Mouse (Mus musculus) bone marrow, adult 2 months (tissue): ENCODE results near the gene Mpc1. TPM values are rescaled to one million over a fixed set of nuclear protein-coding genes. Genes with fewer than 3 reads are reported as not detected.
A peak's percentile ranks its signal among the peaks of the same experiment; 100 is the strongest.

Experiments
- H3K27ac ChIP-seq: fragments of 200-500 bp; 2 replicates; pipeline ENCODE4 v1.5.1; 2012; ENCODE audit warnings: low read depth, mild to moderate bottlenecking, control low read depth, inconsistent platforms, low read length; ENCODE audit not compliant: control insufficient read depth, poor library complexity, insufficient read depth
- H3K4me1 ChIP-seq: fragments of 200-500 bp; 2 replicates; pipeline ENCODE4 v1.6.1; 2011; ENCODE audit warnings: low read length; ENCODE audit not compliant: control insufficient read depth, insufficient read depth
- H3K4me3 ChIP-seq: fragments of 200-500 bp; replicated peaks from 2 replicates; pipeline ENCODE3; 2011; ENCODE audit warnings: mild to moderate bottlenecking, low read depth, low read length, control low read depth; ENCODE audit not compliant: control insufficient read depth
- CTCF ChIP-seq: fragments of 200-500 bp; IDR thresholded peaks from 2 replicates; pipeline ENCODE4 v1.5.1; 2011; ENCODE audit warnings: low read length, control low read depth; ENCODE audit not compliant: control insufficient read depth, insufficient read depth
- POLR2A ChIP-seq: fragments of 200-500 bp; IDR thresholded peaks from 2 replicates; pipeline ENCODE4 v1.6.1; 2011; ENCODE audit warnings: low read depth, mild to moderate bottlenecking, control low read depth, low read length, borderline replicate concordance; ENCODE audit not compliant: control insufficient read depth
- WGBS: fragments of 180-500 bp; shearing (Covaris S2); methylation state at CpG from one replicate; pipeline ENCODE4 v1.1.7; 2018; 5-methylcytosine and 5-hydroxymethylcytosine counted together
- polyA plus RNA-seq: library from polyadenylated mRNA; stranded (reverse); fragments of >200 nt; gene quantifications from 2 replicates; pipeline ENCODE4 v1.2.4, GENCODE M21; 2011; ENCODE audit warnings: low replicate concordance; ENCODE audit not compliant: missing spikeins, insufficient read depth, insufficient read length

Gene Mpc1
- polyA plus RNA-seq, 1 experiment, result 40.1 TPM

GRCm38 (mm10) chr17:8284254-8284661 lies 1.6 kb downstream of the Mpc1 start:
- Histone ChIP-seq H3K4me1 (no peaks in the 10 kb centered on the region; the same call in 1 of the 2 replicates), H3K4me3 (peak overlapping the region; percentile 86), H3K27ac (peak overlapping the region; percentile 79)
- TF ChIP-seq CTCF, result peak; percentile 12; the same call in 1 of the 2 replicates
- TF ChIP-seq POLR2A, result peak; percentile 40; the same call in 1 of the 2 replicates
- WGBS, result under 1% methylated on average over 32 of the region's 32 CpGs

DNA sequence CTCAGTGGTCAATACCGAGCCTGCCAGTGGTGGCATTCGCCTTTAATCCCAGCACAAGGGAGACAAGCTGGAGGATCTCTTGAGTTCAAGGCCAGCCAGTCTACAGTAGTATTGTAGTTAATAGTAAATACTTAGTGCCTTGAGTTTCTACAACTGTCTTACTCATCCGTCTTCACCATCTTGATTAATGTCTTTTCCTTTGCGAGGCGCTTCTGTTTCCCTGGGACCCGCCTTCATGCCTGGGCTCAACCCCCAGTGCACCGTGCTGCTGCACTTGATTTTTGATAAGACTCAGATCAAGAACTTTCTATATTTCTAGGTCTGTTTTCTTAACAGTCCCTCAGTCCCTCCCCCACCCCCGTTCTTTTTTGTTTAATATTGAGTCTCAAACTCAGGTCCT lies 2.4 kb downstream of the Mpc1 start:
- 36% methylated on average over 8 of the region's 8 CpGs for whole genome bisulfite sequencing
- Histone ChIP-seq H3K4me1 (no peaks in the 10 kb centered on the region; the same call in 1 of the 2 replicates), H3K27ac (no peak overlapping the region), H3K4me3 (peak overlapping the region; percentile 48)
- TF ChIP-seq CTCF, result no peak

DNA sequence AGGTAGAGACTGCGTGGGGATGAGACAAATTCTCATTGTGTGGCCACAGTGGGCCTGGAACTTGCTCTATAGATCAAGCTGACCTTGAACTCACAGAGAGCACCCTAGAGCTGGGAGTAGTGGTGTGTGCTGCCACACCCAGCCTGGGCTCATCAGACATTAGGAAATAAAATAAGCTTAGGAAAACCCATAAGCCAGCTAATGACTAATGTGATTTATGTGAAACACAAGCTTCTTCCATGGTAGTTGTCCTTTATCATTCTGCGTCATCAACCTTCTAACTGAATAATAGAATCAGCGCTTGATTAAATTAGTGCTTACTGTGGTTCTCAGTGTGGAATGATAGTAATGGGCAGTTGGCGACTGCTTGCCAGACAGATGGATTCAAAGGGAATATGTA lies 4.3 kb downstream of the Mpc1 start:
- 90% methylated on average over 4 of the region's 4 CpGs for WGBS
- H3K4me1 ChIP-seq, result no peaks in the 10 kb centered on the region; the same call in 1 of the 2 replicates
- H3K4me3 ChIP-seq, result no peak overlapping the region
- no peak for TF ChIP-seq CTCF
- no peak for TF ChIP-seq POLR2A
- H3K27ac ChIP-seq, result no peak overlapping the region

DNA sequence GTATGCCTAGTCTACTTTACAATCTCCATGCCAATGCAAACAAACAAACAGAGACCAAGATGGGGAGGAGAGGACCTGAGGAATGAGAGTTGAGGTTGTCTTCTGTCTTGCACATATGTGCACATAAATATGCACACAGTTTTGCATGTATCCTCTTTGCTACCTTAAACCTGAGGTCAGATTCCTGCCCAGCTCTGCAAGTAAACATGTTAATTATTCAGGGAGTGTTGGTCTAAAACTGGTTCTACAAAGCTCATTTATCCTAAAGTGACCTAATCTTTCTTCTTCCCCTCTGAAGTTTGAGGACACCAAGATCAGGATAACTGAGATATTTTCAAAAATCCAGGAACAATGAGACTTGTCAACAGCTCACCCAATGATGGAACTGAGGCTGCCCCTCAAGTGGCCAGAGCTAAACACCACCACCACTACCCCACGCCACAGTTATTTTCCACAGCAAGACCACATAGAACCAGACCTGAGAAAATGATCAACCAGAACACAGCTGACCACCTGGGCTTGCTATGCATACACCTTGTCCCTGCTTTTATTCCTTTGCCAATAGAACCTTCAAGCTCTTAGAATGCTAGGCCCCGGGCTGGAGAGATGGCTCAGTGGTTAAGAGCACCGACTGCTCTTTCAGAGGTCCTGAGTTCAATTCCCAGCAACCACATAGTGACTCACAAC lies 7.4 kb downstream of the Mpc1 start:
- Histone ChIP-seq H3K27ac (no peak overlapping the region), H3K4me3 (no peak overlapping the region), H3K4me1 (no peaks in the 10 kb centered on the region)
- WGBS, result 88% methylated on average over 3 of the region's 3 CpGs
- TF ChIP-seq POLR2A (no peak), CTCF (no peak)

DNA sequence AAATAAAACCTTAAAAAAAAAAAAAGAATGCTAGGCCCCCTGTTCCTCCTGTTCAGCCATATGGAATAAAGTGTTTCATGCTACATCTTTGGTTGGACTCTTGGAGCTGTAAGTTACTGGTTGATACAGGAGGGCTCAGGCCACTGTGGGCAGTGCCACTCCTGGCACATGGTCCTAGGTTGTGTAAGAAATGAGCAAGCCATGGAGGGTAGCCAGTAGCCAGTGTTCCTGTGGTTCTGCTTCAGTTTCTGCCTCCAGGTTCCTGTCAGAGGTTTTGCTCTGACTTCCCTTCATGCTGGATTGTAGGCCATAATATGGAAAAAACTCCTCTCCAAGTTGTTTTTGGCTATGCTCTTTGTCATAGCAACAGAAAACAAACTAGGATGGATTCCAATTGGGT lies 8.0 kb downstream of the Mpc1 start:
- Histone ChIP-seq H3K27ac (no peak overlapping the region), H3K4me1 (no peaks in the 10 kb centered on the region), H3K4me3 (no peak overlapping the region)
- TF ChIP-seq CTCF (no peak), POLR2A (no peak)

DNA sequence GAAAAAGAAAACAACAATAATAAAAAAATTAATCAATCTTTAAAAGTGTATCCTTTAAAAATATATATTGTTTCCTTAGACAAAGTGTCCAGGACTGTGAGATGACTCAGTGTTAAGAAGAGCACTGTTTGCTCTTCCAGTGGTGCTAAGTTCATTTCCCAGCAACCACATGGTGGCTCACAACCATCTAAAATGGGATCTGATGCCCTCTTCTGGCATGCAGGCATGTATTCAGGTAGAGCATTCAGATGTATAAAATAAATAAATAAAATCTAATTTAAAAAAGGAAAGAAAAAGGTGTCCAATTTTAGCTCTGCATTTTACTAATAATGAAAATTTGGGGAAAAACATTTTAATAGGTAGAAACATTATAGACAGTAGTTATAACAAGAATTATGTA lies 13.1 kb downstream of the Mpc1 start:
- TF ChIP-seq POLR2A (no peak), CTCF (no peak)
- Histone ChIP-seq H3K27ac (no peak overlapping the region), H3K4me1 (no peaks in the 10 kb centered on the region), H3K4me3 (no peak overlapping the region)

- Histone ChIP-seq H3K4me3 (no peak overlapping the region), H3K27ac (no peak overlapping the region), H3K4me1 (no peaks in the 10 kb centered on the region)
- 40% methylated on average over 9 of the region's 9 CpGs for WGBS
- TF ChIP-seq POLR2A, result no peak
- no peak for TF ChIP-seq CTCF
Measured at GRCm38 (mm10) chr17:8296313-8296844, 13.7 kb downstream of the Mpc1 start.

DNA sequence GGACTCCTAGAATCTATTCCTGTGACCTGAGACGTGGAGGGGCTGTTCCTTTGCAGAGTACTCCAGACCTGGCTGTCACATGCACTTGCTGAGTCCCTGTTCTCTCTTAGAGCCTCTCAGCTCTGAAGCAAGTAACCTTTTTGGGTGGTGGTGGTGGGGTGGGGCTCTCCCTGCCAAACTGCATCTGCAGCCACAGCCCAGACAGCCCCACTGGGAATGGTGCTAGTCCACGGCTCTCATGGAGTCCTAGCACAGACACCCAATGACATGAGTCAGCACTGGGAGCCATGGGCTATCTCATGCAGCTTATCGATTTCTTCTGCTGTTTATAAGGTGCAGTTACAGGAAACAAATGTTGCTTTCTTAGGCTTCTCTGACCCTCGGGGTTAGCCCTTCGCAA lies 15.0 kb downstream of the Mpc1 start:
- TF ChIP-seq POLR2A (no peak), CTCF (no peak)
- 79% methylated on average over 5 of the region's 5 CpGs for WGBS
- H3K4me3 ChIP-seq, result no peak overlapping the region
- no peak overlapping the region for H3K27ac ChIP-seq
- no peaks in the 10 kb centered on the region for H3K4me1 ChIP-seq

DNA sequence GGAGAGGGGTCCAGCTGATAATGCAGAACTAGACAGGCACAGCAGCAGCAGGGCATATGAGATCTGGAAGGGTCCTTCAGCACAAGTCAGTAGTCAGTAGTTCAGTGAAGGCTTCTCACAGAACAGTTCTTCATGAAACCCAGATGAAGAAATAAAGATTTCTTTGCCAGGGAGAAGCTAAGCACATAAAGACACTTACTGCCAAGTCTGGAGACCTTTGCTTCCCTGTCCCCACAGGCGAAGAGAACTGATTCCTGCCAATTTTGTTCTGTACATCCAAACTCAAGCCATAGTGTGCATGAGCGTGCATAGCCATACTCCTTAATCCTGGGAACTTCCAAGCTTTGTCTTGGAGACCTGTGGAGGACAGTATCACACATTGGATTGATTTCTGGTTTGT lies 15.6 kb downstream of the Mpc1 start:
- H3K27ac ChIP-seq, result no peak overlapping the region
- WGBS, result 87% methylated on average over 2 of the region's 2 CpGs
- no peak for TF ChIP-seq POLR2A
- TF ChIP-seq CTCF, result no peak
- H3K4me1 ChIP-seq, result no peaks in the 10 kb centered on the region
- no peak overlapping the region for H3K4me3 ChIP-seq

DNA sequence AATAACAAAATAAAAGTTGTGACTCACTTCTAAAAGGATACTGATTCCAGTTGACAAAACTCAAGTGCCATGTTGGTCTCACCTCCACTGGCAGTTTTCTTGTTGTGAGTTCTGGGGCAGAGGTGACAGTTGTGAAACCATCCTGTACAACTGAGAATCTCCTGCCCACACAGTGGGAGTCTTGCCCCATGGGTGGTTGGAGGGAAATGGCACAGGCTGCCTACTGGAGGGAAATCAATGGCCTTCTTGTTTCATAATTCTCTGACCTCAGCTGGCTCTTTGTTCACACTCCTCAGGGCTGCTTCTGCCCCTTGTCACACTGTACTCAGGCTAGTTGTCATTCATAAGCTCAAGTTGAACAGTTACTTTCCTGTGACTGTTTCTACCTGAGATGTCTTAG lies 16.8 kb downstream of the Mpc1 start:
- H3K4me1 ChIP-seq, result no peaks in the 10 kb centered on the region
- no peak overlapping the region for H3K27ac ChIP-seq
- TF ChIP-seq POLR2A (no peak), CTCF (no peak)
- H3K4me3 ChIP-seq, result no peak overlapping the region
